Mouse (Mus musculus): ENCODE results near the gene Emp3. TPM values are rescaled to one million over a fixed set of nuclear protein-coding genes. Genes with fewer than 3 reads are reported as not detected.

The Emp3 gene
- total RNA-seq, 2 experiments from 2014 or later, result 156 to 158 TPM

GRCm38 (mm10) chr7:45870282-45871058 lies 50.7 kb downstream of the Emp3 start:
- DNase-seq, result no peak

GRCm38 (mm10) chr7:45869787-45870186 lies 51.4 kb downstream of the Emp3 start:
- peak; percentile 44 for DNase-seq

GRCm38 (mm10) chr7:45869107-45869670 lies 52.0 kb downstream of the Emp3 start:
- peak; percentile 46 for DNase-seq

Other genes with a start within 250 kb of the Emp3 start
- under 1 TPM in 1 of 2 experiments, not detected in 1; 0.39 TPM for gene Ntn5, start 237.4 kb downstream of the Emp3 start, total RNA-seq (2021)
- gene Sec1, start 227.0 kb downstream of the Emp3 start, total RNA-seq (2021), result under 1 TPM; 0.21 to 0.30 TPM
- 10 to 100 TPM in 1 of 2 experiments, 1 to 10 TPM in 1; 7.6 to 14.5 TPM for gene Car11, start 221.6 kb downstream of the Emp3 start, total RNA-seq (2021)
- gene Dbp, start 216.3 kb downstream of the Emp3 start, total RNA-seq (2021), result 10 to 100 TPM; 21.4 to 62.3 TPM
- 1,000 to 10,000 TPM; 1,029 to 1,042 TPM for gene Rpl18, start 205.9 kb downstream of the Emp3 start, total RNA-seq (2021)
- 10 to 100 TPM; 28.0 to 28.8 TPM for gene Sphk2, start 203.4 kb downstream of the Emp3 start, total RNA-seq (2021)
- gene Fam83e, start 200.2 kb downstream of the Emp3 start, total RNA-seq (2021), result under 1 TPM; 0.27 to 0.33 TPM
- not detected for gene Spaca4, start 195.6 kb downstream of the Emp3 start, total RNA-seq (2021)
- 1 to 10 TPM; 4.2 to 8.3 TPM for gene Lmtk3, start 137.7 kb downstream of the Emp3 start, total RNA-seq (2021)
- gene Sult2b1, start 136.7 kb downstream of the Emp3 start, total RNA-seq (2021), result under 1 TPM; 0.39 to 0.45 TPM
- 100 to 1,000 TPM in 1 of 2 experiments, 10 to 100 TPM in 1; 88.5 to 107 TPM for gene Cyth2, start 106.8 kb downstream of the Emp3 start, total RNA-seq (2021)
- under 1 TPM; 0.24 to 0.51 TPM for gene Kcnj14, start 96.6 kb downstream of the Emp3 start, total RNA-seq (2021)
- gene Grwd1, start 90.5 kb downstream of the Emp3 start, total RNA-seq (2021), result 10 to 100 TPM; 23.7 to 27.5 TPM
- gene Kdelr1, start 48.6 kb downstream of the Emp3 start, total RNA-seq (2021), result 100 to 1,000 TPM; 126 to 132 TPM
- gene Grin2d, start 43.0 kb downstream of the Emp3 start, total RNA-seq (2021), result 1 to 10 TPM in 1 of 2 experiments, under 1 TPM in 1; 0.72 to 1.2 TPM
- under 1 TPM in 1 of 2 experiments, not detected in 1; 0.30 TPM for gene Syngr4, start 24.7 kb downstream of the Emp3 start, total RNA-seq (2021)
- 10 to 100 TPM; 85.8 to 88.1 TPM for gene Tmem143, start 24.5 kb downstream of the Emp3 start, total RNA-seq (2021)
- 1 to 10 TPM; 6.1 to 7.2 TPM for gene Ccdc114, start 2.7 kb upstream of the Emp3 start, total RNA-seq (2021)
- gene Abcc6, start 108.9 kb upstream of the Emp3 start, total RNA-seq (2021), result 10 to 100 TPM in 1 of 2 experiments, 1 to 10 TPM in 1; 8.2 to 13.6 TPM
- gene Nomo1, start 112.3 kb upstream of the Emp3 start, total RNA-seq (2021), result 10 to 100 TPM; 50.4 to 50.6 TPM
- gene Kcnj11, start 179.4 kb upstream of the Emp3 start, total RNA-seq (2021), result 1 to 10 TPM; 1.7 to 4.9 TPM